Mouse (Mus musculus) lung, postnatal 0 days (tissue): ENCODE measurements around the gene Ttc24. TPM values are rescaled to one million over a fixed set of nuclear protein-coding genes. Genes with fewer than 3 reads are reported as not detected.

Experiments
- ATAC-seq: fragments of 200-750 bp; cut with Nextera tagmentation; 2 replicates; pipeline ENCODE4 v1.8.0; 2017; ENCODE audit warnings: moderate library complexity
- DNase-seq: peaks from one replicate; pipeline ENCODE4 v3.0.0-alpha.2; 2016; ENCODE audit warnings: low spot score
- H3K27ac ChIP-seq: fragments of 300-500 bp; sonication (generic); 2 replicates; pipeline ENCODE4 v1.5.1; 2014; ENCODE audit warnings: antibody characterized with exemption, mild to moderate bottlenecking, low read length, mixed read lengths
- H3K27me3 ChIP-seq: fragments of 300-500 bp; sonication (generic); replicated peaks from 2 replicates; pipeline ENCODE4 v1.6.1; 2014; ENCODE audit warnings: low read length, mixed read lengths; ENCODE audit not compliant: insufficient read depth
- H3K36me3 ChIP-seq: fragments of 300-500 bp; sonication (generic); 2 replicates; pipeline ENCODE4 v1.6.1; 2014; ENCODE audit warnings: low read length, mixed read lengths; ENCODE audit not compliant: insufficient read depth
- H3K4me1 ChIP-seq: fragments of 300-500 bp; sonication (generic); 2 replicates; pipeline ENCODE4 v1.6.1; 2014; ENCODE audit warnings: antibody characterized with exemption, low read depth, low read length, mixed read lengths; ENCODE audit not compliant: insufficient read depth
- H3K4me2 ChIP-seq: fragments of 300-500 bp; sonication (generic); replicated peaks from 2 replicates; pipeline ENCODE4 v1.6.1; 2014; ENCODE audit warnings: low read depth, mild to moderate bottlenecking, low read length, moderate library complexity, mixed read lengths
- H3K4me3 ChIP-seq: fragments of 300-500 bp; sonication (generic); 2 replicates; pipeline ENCODE4 v1.5.1; 2014; ENCODE audit warnings: low read depth, low read length
- H3K9ac ChIP-seq: fragments of 300-500 bp; sonication (generic); replicated peaks from 2 replicates; pipeline ENCODE4 v1.6.1; 2014; ENCODE audit warnings: low read depth, mild to moderate bottlenecking
- H3K9me3 ChIP-seq: fragments of 300-500 bp; sonication (generic); 2 replicates; pipeline ENCODE4 v1.6.1; 2016; ENCODE audit warnings: low read length, mixed read lengths
- CTCF ChIP-seq: IDR thresholded peaks from 2 replicates; pipeline ENCODE4 v1.5.1; 2016; ENCODE audit warnings: antibody characterized with exemption, mild to moderate bottlenecking
- EP300 ChIP-seq: IDR thresholded peaks from 2 replicates; pipeline ENCODE4 v1.6.1; 2016; ENCODE audit warnings: antibody characterized with exemption, mild to moderate bottlenecking, control low read depth
- WGBS: fragments of 180-500 bp; shearing (Covaris S2); extraction: QIAGEN DNeasy Blood & Tissue Kit; methylation state at CpG from one replicate; pipeline ENCODE4 v1.1.7; 2014; 5-methylcytosine and 5-hydroxymethylcytosine counted together
- polyA plus RNA-seq: library from polyadenylated mRNA; unstranded; fragments of >200 nt; fragmentation: Nextera tagmentation; extraction: Ambion mirVana; gene quantifications from 2 replicates; pipeline ENCODE4 v1.2.1, GENCODE M21; 2015

The Ttc24 gene
- polyA plus RNA-seq, 1 experiment from 2014 or later = not detected

GRCm38 (mm10) chr3:88114396-88114795 is 36.3 kb upstream of the Ttc24 start:
- ATAC-seq (no peak), DNase-seq (no peak)
- Histone ChIP-seq H3K27me3 (no peaks in the 10 kb centered on the region), H3K36me3 (0 out of 2 replicates have a peak, but pooled peaks cover 5% of the 10 kb centered on the region), H3K4me1 (no peaks in the 10 kb centered on the region), H3K9me3 (no peaks in the 10 kb centered on the region), H3K9ac (no peak overlapping the region), H3K27ac (no peak overlapping the region), H3K4me3 (no peak overlapping the region), H3K4me2 (no peak overlapping the region)
- TF ChIP-seq EP300 (no peak), CTCF (no peak)
- 80% methylated on average over 12 of the region's 12 CpGs for WGBS

- no peak overlapping the region for H3K4me2 ChIP-seq
- ATAC-seq = no peak
These were observed 31.0 kb upstream of the Ttc24 start for GRCm38 (mm10) chr3:88109126-88109525.

GRCm38 (mm10) chr3:88106126-88106525 is 28.0 kb upstream of the Ttc24 start:
- H3K9ac ChIP-seq = no peak overlapping the region
- H3K4me2 ChIP-seq = no peak overlapping the region
- H3K36me3 ChIP-seq = no peaks in the 10 kb centered on the region; the same call in 1 of the 2 replicates
- H3K27me3 ChIP-seq = no peaks in the 10 kb centered on the region
- WGBS = 91% methylated on average over 4 of the region's 4 CpGs
- no peak overlapping the region for H3K4me3 ChIP-seq
- TF ChIP-seq EP300 = no peak
- no peak for TF ChIP-seq CTCF
- no peaks in the 10 kb centered on the region for H3K9me3 ChIP-seq
- DNase-seq = no peak
- no peaks in the 10 kb centered on the region for H3K4me1 ChIP-seq
- no peak for ATAC-seq
- no peak overlapping the region for H3K27ac ChIP-seq

More at GRCm38 (mm10) chr3:88109126-88109525, 31.0 kb upstream of the Ttc24 start:
- DNase-seq = no peak
- Histone ChIP-seq H3K4me1 (no peaks in the 10 kb centered on the region), H3K36me3 (no peaks in the 10 kb centered on the region), H3K4me3 (no peak overlapping the region), H3K9ac (no peak overlapping the region), H3K27me3 (no peaks in the 10 kb centered on the region), H3K9me3 (no peaks in the 10 kb centered on the region), H3K27ac (no peak overlapping the region)
- no peak for TF ChIP-seq CTCF
- TF ChIP-seq EP300 = no peak
- 93% methylated on average over 6 of the region's 6 CpGs for WGBS

- no peaks in the 10 kb centered on the region for H3K9me3 ChIP-seq
- H3K36me3 ChIP-seq = no peaks in the 10 kb centered on the region; the same call in 1 of the 2 replicates
- H3K27me3 ChIP-seq = no peaks in the 10 kb centered on the region
- H3K27ac ChIP-seq = peak overlapping the region; percentile 57
- no peak overlapping the region for H3K4me2 ChIP-seq
- 61% methylated on average over 6 of the region's 6 CpGs for WGBS
- peak; percentile 65 for ATAC-seq
- no peak overlapping the region for H3K9ac ChIP-seq
- TF ChIP-seq CTCF (no peak), EP300 (no peak)
- H3K4me1 ChIP-seq = no peaks in the 10 kb centered on the region
- no peak overlapping the region for H3K4me3 ChIP-seq
- DNase-seq = peak; percentile 17
These were observed 24.5 kb upstream of the Ttc24 start for GRCm38 (mm10) chr3:88102611-88103010.

GRCm38 (mm10) chr3:88102196-88102595 is 24.1 kb upstream of the Ttc24 start:
- H3K27me3 ChIP-seq = no peaks in the 10 kb centered on the region
- no peaks in the 10 kb centered on the region for H3K4me1 ChIP-seq
- H3K27ac ChIP-seq = peak overlapping the region; percentile 57
- H3K4me3 ChIP-seq = no peak overlapping the region
- DNase-seq (peak; percentile 57), ATAC-seq (peak; percentile 82)
- 70% methylated on average over 6 of the region's 6 CpGs for WGBS
- TF ChIP-seq EP300 (no peak), CTCF (no peak)
- no peak overlapping the region for H3K4me2 ChIP-seq
- no peaks in the 10 kb centered on the region for H3K9me3 ChIP-seq
- H3K9ac ChIP-seq = no peak overlapping the region
- no peaks in the 10 kb centered on the region; the same call in 1 of the 2 replicates for H3K36me3 ChIP-seq

- no peaks in the 10 kb centered on the region for H3K9me3 ChIP-seq
- H3K4me3 ChIP-seq = no peak overlapping the region
- no peak overlapping the region for H3K27ac ChIP-seq
- ATAC-seq (no peak), DNase-seq (no peak)
- H3K4me1 ChIP-seq = no peaks in the 10 kb centered on the region
- 86% methylated on average over 7 of the region's 7 CpGs for WGBS
- H3K9ac ChIP-seq = no peak overlapping the region
- no peak for TF ChIP-seq EP300
- no peak for TF ChIP-seq CTCF
- no peak overlapping the region for H3K4me2 ChIP-seq
- no peaks in the 10 kb centered on the region for H3K27me3 ChIP-seq
- H3K36me3 ChIP-seq = no peaks in the 10 kb centered on the region; the same call in 1 of the 2 replicates
These were observed 23.6 kb upstream of the Ttc24 start for GRCm38 (mm10) chr3:88101736-88102135.

- H3K9me3 ChIP-seq = no peaks in the 10 kb centered on the region
- no peaks in the 10 kb centered on the region for H3K27me3 ChIP-seq
- H3K9ac ChIP-seq = no peak overlapping the region
- H3K36me3 ChIP-seq = no peaks in the 10 kb centered on the region; the same call in 1 of the 2 replicates
- ATAC-seq = no peak
- no peak overlapping the region for H3K4me3 ChIP-seq
- H3K4me2 ChIP-seq = no peak overlapping the region
- 52% methylated on average over 3 of the region's 3 CpGs for WGBS
- DNase-seq = no peak
- no peak overlapping the region for H3K27ac ChIP-seq
- H3K4me1 ChIP-seq = no peaks in the 10 kb centered on the region
- TF ChIP-seq CTCF = no peak
- no peak for TF ChIP-seq EP300
These were observed 22.1 kb upstream of the Ttc24 start for GRCm38 (mm10) chr3:88100251-88100650.
